Mouse (Mus musculus) CH12.LX (cell line): ENCODE data around the gene Cyp27b1. TPM values are rescaled to one million over a fixed set of nuclear protein-coding genes. Genes with fewer than 3 reads are reported as not detected.

ENCODE experiments used
- DNase-seq: peaks from one replicate; pipeline ENCODE4 v3.0.0-alpha.2; 2013; ENCODE audit errors: extremely low read depth
- H3K27ac ChIP-seq: 2 replicates; pipeline ENCODE4 v1.5.1; 2012; ENCODE audit warnings: low read depth, mild to moderate bottlenecking, control low read depth, moderate library complexity; ENCODE audit not compliant: insufficient read depth
- H3K27me3 ChIP-seq: replicated peaks from 2 replicates; pipeline ENCODE3; 2012; ENCODE audit warnings: inconsistent platforms
- H3K36me3 ChIP-seq, 2 experiments: replicated peaks in 1 of 2; 2 replicates each; pipeline versions ENCODE3 to v1.6.1; 2012; ENCODE audit warnings: inconsistent platforms in 1 of 2, low read length in 1 of 2, mild to moderate bottlenecking in 1 of 2, mixed read lengths in 1 of 2, moderate library complexity in 1 of 2; ENCODE audit not compliant: control insufficient read depth in 1 of 2, insufficient read depth in 1 of 2
- H3K4me1 ChIP-seq, 2 experiments: 2 replicates each; pipeline ENCODE4 v1.6.1; 2012; ENCODE audit warnings: inconsistent platforms in 1 of 2, moderate library complexity in 1 of 2; ENCODE audit not compliant: insufficient read depth in 2 of 2, control insufficient read depth in 1 of 2
- H3K4me2 ChIP-seq: 2 replicates; pipeline ENCODE4 v1.6.1; 2012; ENCODE audit warnings: low read depth, mild to moderate bottlenecking, control low read depth; ENCODE audit not compliant: poor library complexity, insufficient read depth, severe bottlenecking
- H3K4me3 ChIP-seq, 3 experiments: fragments of 150-350 bp in 1 of 3; sonication (generic) in 1 of 3; replicated peaks in 1 of 3; 2 replicates each; pipeline versions ENCODE3 to v1.5.1; 2011 to 2012; ENCODE audit warnings: low read depth in 2 of 3, low read length in 2 of 3, mild to moderate bottlenecking in 2 of 3, moderate library complexity in 2 of 3, control low read depth in 1 of 3, improper control_type of control experiment in 1 of 3, inconsistent platforms in 1 of 3, mixed read lengths in 1 of 3; ENCODE audit not compliant: poor library complexity in 1 of 3
- H3K79me2 ChIP-seq: replicated peaks from 2 replicates; pipeline ENCODE4 v1.6.1; 2012; ENCODE audit warnings: mild to moderate bottlenecking, moderate library complexity; ENCODE audit not compliant: control insufficient read depth, poor library complexity, insufficient read depth, severe bottlenecking; ENCODE audit errors: extremely low read depth
- H3K9ac ChIP-seq: 2 replicates; pipeline ENCODE4 v1.6.1; 2012; ENCODE audit warnings: low read depth, mild to moderate bottlenecking, control low read depth, moderate library complexity; ENCODE audit not compliant: insufficient read depth
- H3K9me3 ChIP-seq: replicated peaks from 2 replicates; pipeline ENCODE3; 2012; ENCODE audit warnings: low read length, inconsistent platforms, mixed read lengths
- BHLHE40 ChIP-seq: IDR thresholded peaks from 2 replicates; pipeline ENCODE4 v1.6.1; 2011; ENCODE audit warnings: mild to moderate bottlenecking, low read depth, low read length, improper control_type of control experiment
- CHD1 ChIP-seq: IDR thresholded peaks from 2 replicates; pipeline ENCODE4 v1.6.1; 2012; ENCODE audit warnings: low read depth, low read length, improper control_type of control experiment, inconsistent platforms
- CHD2 ChIP-seq: IDR thresholded peaks from 2 replicates; pipeline ENCODE4 v1.6.1; 2011; ENCODE audit warnings: low read length, improper control_type of control experiment
- E2F4 ChIP-seq: IDR thresholded peaks from 2 replicates; pipeline ENCODE4 v1.6.1; 2011; ENCODE audit warnings: low read depth, low read length, improper control_type of control experiment; ENCODE audit not compliant: insufficient replicate concordance
- ETS1 ChIP-seq: conservative IDR thresholded peaks from 2 replicates; pipeline ENCODE4 v1.6.1; 2012; ENCODE audit warnings: low read depth, mild to moderate bottlenecking, inconsistent platforms, low read length, improper control_type of control experiment, moderate library complexity
- HCFC1 ChIP-seq: IDR thresholded peaks from 2 replicates; pipeline ENCODE4 v1.6.1; 2012; ENCODE audit warnings: low read depth, mild to moderate bottlenecking, inconsistent platforms, low read length, improper control_type of control experiment
- MAZ ChIP-seq: IDR thresholded peaks from 2 replicates; pipeline ENCODE4 v1.6.1; 2012; ENCODE audit warnings: low read depth, mild to moderate bottlenecking, inconsistent platforms, low read length, improper control_type of control experiment, moderate library complexity
- MEF2A ChIP-seq: IDR thresholded peaks from 2 replicates; pipeline ENCODE4 v1.6.1; 2014; ENCODE audit warnings: low read depth, mild to moderate bottlenecking, inconsistent platforms, low read length, improper control_type of control experiment, borderline replicate concordance
- MYC ChIP-seq: IDR thresholded peaks from 2 replicates; pipeline ENCODE4 v1.6.1; 2011; ENCODE audit warnings: low read depth, mild to moderate bottlenecking, improper control_type of control experiment, low read length
- POLR2AphosphoS2 ChIP-seq: IDR thresholded peaks from 2 replicates; pipeline ENCODE4 v1.6.1; 2011; ENCODE audit warnings: low read depth, low read length, improper control_type of control experiment
- RCOR1 ChIP-seq: conservative IDR thresholded peaks from 2 replicates; pipeline ENCODE4 v1.6.1; 2012; ENCODE audit warnings: low read depth, mild to moderate bottlenecking, inconsistent platforms, low read length, improper control_type of control experiment
- SMC3 ChIP-seq: IDR thresholded peaks from 2 replicates; pipeline ENCODE4 v1.6.1; 2011; ENCODE audit warnings: low read depth, low read length, improper control_type of control experiment
- ZC3H11A ChIP-seq: IDR thresholded peaks from 2 replicates; pipeline ENCODE4 v1.6.1; 2012; ENCODE audit warnings: low read depth, mild to moderate bottlenecking, inconsistent platforms, low read length, improper control_type of control experiment
- ZKSCAN1 ChIP-seq: IDR thresholded peaks from 2 replicates; pipeline ENCODE4 v1.6.1; 2012; ENCODE audit warnings: low read depth, inconsistent platforms, low read length, improper control_type of control experiment, borderline replicate concordance
- ZMIZ1 ChIP-seq: IDR thresholded peaks from 2 replicates; pipeline ENCODE4 v1.6.1; 2012; ENCODE audit warnings: low read depth, mild to moderate bottlenecking, inconsistent platforms, low read length, improper control_type of control experiment
- dilution Hi-C: fragments of 300-500 bp; cut with MboI; formaldehyde crosslinking; loops from 2 replicates; pipeline ENCODE4 v1.14.3; 2020; ENCODE audit warnings: low sequenced_read_pairs; ENCODE audit not compliant: extremely low pct_unique_long_range_greater_than_20kb, extremely low pct_ligation_motif_present
- in situ Hi-C: fragments of 300-500 bp; cut with MboI; formaldehyde crosslinking; loops from 3 replicates; pipeline ENCODE4 v1.14.3; 2019; ENCODE audit warnings: low sequenced_read_pairs, low pct_ligation_motif_present, low pct_unique_long_range_greater_than_20kb, mixed read lengths
- polyA plus RNA-seq: library from polyadenylated mRNA; unstranded; fragments of >175 nt; gene quantifications from 2 replicates; pipeline ENCODE4 v1.2.1, GENCODE M21; 2012; ENCODE audit warnings: low read depth; ENCODE audit not compliant: insufficient read length
- total RNA-seq, 2 experiments: library from RNA; depleted of rRNA; stranded (reverse); fragments of 300-350 nt in 1 of 2; fragments of >200 nt in 1 of 2; gene quantifications; 2 replicates each; pipeline ENCODE4 v1.2.3; 2012 to 2014

Gene Cyp27b1
- total and polyA plus RNA-seq, 3 experiments = 0.32 to 1.4 (median 0.42) TPM

GRCm38 (mm10) chr10:127090560-127091411, 42.7 kb downstream of the Cyp27b1 start:
- H3K79me2 ChIP-seq = no peaks in the 10 kb centered on the region
- H3K27me3 ChIP-seq = no peaks in the 10 kb centered on the region
- H3K36me3 ChIP-seq = peaks cover 73 to 94% of the 10 kb centered on the region in 2 experiments
- H3K4me1 ChIP-seq = no peaks in the 10 kb centered on the region
- no peak overlapping the region for H3K9ac ChIP-seq
- no peak overlapping the region for H3K4me2 ChIP-seq
- in situ Hi-C loops = no loop called here
- no peak overlapping the region for H3K4me3 ChIP-seq
- peaks cover 11% of the 10 kb centered on the region for H3K9me3 ChIP-seq
- dilution Hi-C loops = no loop called here
- no peak overlapping the region for H3K27ac ChIP-seq
- TF ChIP-seq ZMIZ1 (no peak), MYC (no peak)
- DNase-seq = no peak

GRCm38 (mm10) chr10:127091507-127092396, 43.7 kb downstream of the Cyp27b1 start:
- TF ChIP-seq ETS1 = no peak
- TF ChIP-seq BHLHE40 = no peak
- no peak for TF ChIP-seq HCFC1
- no peak for TF ChIP-seq ZKSCAN1
- TF ChIP-seq SMC3 = no peak
- no peak for TF ChIP-seq MAZ
- no peak for TF ChIP-seq CHD1
- no peak for TF ChIP-seq POLR2AphosphoS2
- no peak for TF ChIP-seq RCOR1
- TF ChIP-seq ZMIZ1 = no peak
- TF ChIP-seq CHD2 = no peak
- TF ChIP-seq E2F4 = no peak
- TF ChIP-seq MEF2A = no peak
- no peak for TF ChIP-seq ZC3H11A
- H3K27ac ChIP-seq = no peak overlapping the region
- H3K4me3 ChIP-seq = no peak overlapping the region
- H3K36me3 ChIP-seq = peaks cover 76 to 98% of the 10 kb centered on the region in 2 experiments
- no peak for DNase-seq
- peaks cover 11% of the 10 kb centered on the region for H3K9me3 ChIP-seq
- H3K79me2 ChIP-seq = no peaks in the 10 kb centered on the region
- H3K4me1 ChIP-seq = no peaks in the 10 kb centered on the region
- H3K27me3 ChIP-seq = no peaks in the 10 kb centered on the region
- in situ Hi-C loops (no loop called here), dilution Hi-C loops (no loop called here)
- H3K4me2 ChIP-seq = no peak overlapping the region
- H3K9ac ChIP-seq = no peak overlapping the region
